8 mouse cellular contexts compared by ENCODE assay signal in genomic region chr16:21322437-21322836, GRCm38 (mm10).
DNase-seq lines count a peak whose midpoint lies in the region; ATAC-seq lines count a peak whose summit lies in the region.

No protein-coding gene starts in this region.

- H3K4me1 ChIP-seq in hindbrain, embryonic 14.5 days (replicated peaks; ENCODE audit: control insufficient read depth, insufficient read depth, low read length) = 0 out of 2 replicates have a peak, but pooled peaks cover 3% of the 10 kb centered on the region
- H3K4me1 ChIP-seq in midbrain, embryonic 13.5 days (replicated peaks) = peaks cover 7% of the 10 kb centered on the region

- no peak overlapping the region for H3K4me3 ChIP-seq in hindbrain, embryonic 14.5 days (replicated peaks; ENCODE audit: low read length)
- no peak overlapping the region for H3K4me3 ChIP-seq in midbrain, embryonic 13.5 days (replicated peaks)

- no peaks in the 10 kb centered on the region for H3K9me3 ChIP-seq in hindbrain, embryonic 14.5 days (ENCODE audit: control insufficient read depth, low read length)
- no peaks in the 10 kb centered on the region for H3K9me3 ChIP-seq in midbrain, embryonic 13.5 days

- DNase-seq in adrenal gland, postnatal 10 days = peak; percentile 54
- DNase-seq in adrenal gland, postnatal 4 days (ENCODE audit: low spot score in 2 of 2) = no peak
- peak; percentile 40 for DNase-seq in ovary, adult 18-20 months (ENCODE audit: low spot score)
- DNase-seq in ovary, postnatal 10 days (ENCODE audit: low spot score) = no peak
- peak; percentile 59 for DNase-seq in hindbrain, embryonic 14.5 days (ENCODE audit: low spot score)
- no peak for DNase-seq in layer of hippocampus, postnatal 36 days

- ATAC-seq in hindbrain, embryonic 14.5 days (ENCODE audit: low FRiP score) = peak; percentile 78; the same call in 1 of the 2 replicates
- ATAC-seq in midbrain, embryonic 13.5 days = peak; percentile 80
- no peak for ATAC-seq in inflammation-experienced regulatory T-cells, adult 6 months

- no peak overlapping the region for H3K4me2 ChIP-seq in hindbrain, embryonic 14.5 days (replicated peaks)
- H3K4me2 ChIP-seq in midbrain, embryonic 13.5 days (replicated peaks) = no peak overlapping the region

- no peak overlapping the region for H3K9ac ChIP-seq in hindbrain, embryonic 14.5 days
- no peak overlapping the region for H3K9ac ChIP-seq in midbrain, embryonic 13.5 days (replicated peaks)

- H3K36me3 ChIP-seq in hindbrain, embryonic 14.5 days (replicated peaks; ENCODE audit: control insufficient read depth, insufficient read depth) = no peaks in the 10 kb centered on the region
- H3K36me3 ChIP-seq in midbrain, embryonic 13.5 days = no peaks in the 10 kb centered on the region

- H3K27ac ChIP-seq in hindbrain, embryonic 14.5 days = no peak overlapping the region
- peak overlapping the region; percentile 19; the same call in 1 of the 2 replicates for H3K27ac ChIP-seq in midbrain, embryonic 13.5 days

- WGBS in hindbrain, embryonic 14.5 days = 28% methylated on average over 10 of the region's 10 CpGs
- WGBS in midbrain, embryonic 13.5 days = 41% methylated on average over 10 of the region's 10 CpGs

- no peaks in the 10 kb centered on the region for H3K27me3 ChIP-seq in hindbrain, embryonic 14.5 days (ENCODE audit: control insufficient read depth, insufficient read depth, low read length)
- no peaks in the 10 kb centered on the region for H3K27me3 ChIP-seq in midbrain, embryonic 13.5 days

Comparison
In these comparisons a context has a peak if more than half of its experiments do, and no peak if none do; other contexts are left out.
1. DNase-seq: peak in adrenal gland, postnatal 10 days (single experiment), ovary, adult 18-20 months (single experiment) and hindbrain, embryonic 14.5 days (single experiment); none in adrenal gland, postnatal 4 days (0 of 2), ovary, postnatal 10 days (single experiment) and layer of hippocampus, postnatal 36 days (0 of 2).